In genomic region chr8:110813081-110813812, GRCm38 (mm10) we compare ENCODE assay signal across 26 mouse cellular contexts. TPM values are rescaled to one million over a fixed set of nuclear protein-coding genes. Genes with fewer than 3 reads are reported as not detected.
"Had no signal": no experiment of that assay in that cellular context is flagged by ENCODE, and none has a peak within 500 bp of the region (broad histone marks: within the 10 kb centered on the region; RNA-seq: fewer than 3 reads in every experiment).

No protein-coding gene starts in this region.

- H3K9ac ChIP-seq: heart, embryonic 12.5 days; hindbrain, embryonic 13.5 days; hindbrain, embryonic 15.5 days; kidney, embryonic 15.5 days; limb, embryonic 13.5 days; limb, embryonic 15.5 days; liver, embryonic 13.5 days had no signal

- H3K4me2 ChIP-seq: heart, embryonic 12.5 days; hindbrain, embryonic 13.5 days; hindbrain, embryonic 15.5 days; kidney, embryonic 15.5 days; limb, embryonic 13.5 days; limb, embryonic 15.5 days; liver, embryonic 13.5 days had no signal

- H3K27me3 ChIP-seq: heart, embryonic 12.5 days; hindbrain, embryonic 13.5 days; hindbrain, embryonic 15.5 days; kidney, embryonic 15.5 days; limb, embryonic 13.5 days; limb, embryonic 15.5 days; liver, embryonic 13.5 days had no signal

- DNase-seq: gastrocnemius, adult 2 months; gastrocnemius, postnatal 10 days; gastrocnemius, postnatal 25 days; heart, adult 2 months; heart, postnatal 10 days; heart, postnatal 4 days; kidney, adult 11 months; kidney, adult 2 months; kidney, adult 9 months; kidney, postnatal 14 days; kidney, postnatal 36 days; layer of hippocampus, adult 9-11 months; layer of hippocampus, postnatal 36 days; left cerebral cortex, postnatal 4 days; liver, embryonic 13.5 days had no signal

- H3K4me1 ChIP-seq: hindbrain, embryonic 13.5 days; hindbrain, embryonic 15.5 days had no signal

- ATAC-seq: hindbrain, postnatal 0 days; intestine, embryonic 16.5 days had no signal

- H3K9me3 ChIP-seq: heart, embryonic 12.5 days; hindbrain, embryonic 13.5 days; hindbrain, embryonic 15.5 days; kidney, embryonic 15.5 days; limb, embryonic 13.5 days; limb, embryonic 15.5 days; liver, embryonic 13.5 days had no signal

- H3K4me3 ChIP-seq: gastrocnemius, adult 2 months; heart, adult 2 months; heart, embryonic 12.5 days; hindbrain, embryonic 13.5 days; hindbrain, embryonic 15.5 days; kidney, embryonic 15.5 days; limb, embryonic 13.5 days; limb, embryonic 15.5 days; liver, embryonic 13.5 days had no signal

- H3K27ac ChIP-seq: gastrocnemius, adult 2 months; heart, adult 2 months; hindbrain, embryonic 13.5 days; hindbrain, embryonic 15.5 days; hindbrain, postnatal 0 days; kidney, embryonic 15.5 days; kidney, postnatal 0 days; limb, embryonic 13.5 days; limb, embryonic 15.5 days; liver, embryonic 13.5 days had no signal

RNA-seq across cellular contexts. Expression of gene Il34, which starts 7.5 kb away (rescaled TPM):
- total RNA-seq: granulocyte monocyte progenitor cell, adult 5-6 weeks had no signal
- polyA plus RNA-seq: limb, embryonic 11.5 days had no signal
